Mouse (Mus musculus) forebrain, embryonic 10.5 days (tissue): ENCODE measurements around the gene Toporsl. TPM values are rescaled to one million over a fixed set of nuclear protein-coding genes. Genes with fewer than 3 reads are reported as not detected.

ENCODE experiments used
- DNase-seq: peaks from one replicate; pipeline ENCODE4 v3.0.0-alpha.2; 2017; ENCODE audit warnings: low spot score; ENCODE audit errors: extremely low spot score
- H3K27ac ChIP-seq: fragments of 300-500 bp; sonication (generic); 2 replicates; pipeline ENCODE4 v1.5.1; 2016; ENCODE audit warnings: mild to moderate bottlenecking
- H3K27me3 ChIP-seq: fragments of 300-500 bp; sonication (generic); 2 replicates; pipeline ENCODE4 v1.6.1; 2016; ENCODE audit warnings: mild to moderate bottlenecking; ENCODE audit not compliant: poor library complexity, severe bottlenecking
- H3K36me3 ChIP-seq: fragments of 300-500 bp; sonication (generic); replicated peaks from 2 replicates; pipeline ENCODE4 v1.6.1; 2016; ENCODE audit warnings: mild to moderate bottlenecking, moderate library complexity
- H3K4me1 ChIP-seq: fragments of 300-500 bp; sonication (generic); 2 replicates; pipeline ENCODE4 v1.6.1; 2016
- H3K4me3 ChIP-seq: fragments of 300-500 bp; sonication (generic); 2 replicates; pipeline ENCODE4 v1.5.1; 2016; ENCODE audit warnings: mild to moderate bottlenecking, moderate library complexity
- H3K9me3 ChIP-seq: fragments of 300-500 bp; sonication (generic); 2 replicates; pipeline ENCODE4 v1.6.1; 2016; ENCODE audit warnings: mild to moderate bottlenecking, moderate library complexity
- WGBS: fragments of 180-500 bp; shearing (Covaris S2); methylation state at CpG from one replicate; pipeline ENCODE4 v1.1.7; 2016; 5-methylcytosine and 5-hydroxymethylcytosine counted together
- polyA plus RNA-seq: library from polyadenylated mRNA; unstranded; fragments of >200 nt; fragmentation: Nextera tagmentation; extraction: Ambion mirVana; gene quantifications from 2 replicates; pipeline ENCODE4 v1.2.1, GENCODE M21; 2016

The Toporsl gene
- 0.15 TPM in 1 of 2 replicates, not detected in the other for polyA plus RNA-seq

GRCm38 (mm10) chr4:52595927-52596326, at the start of gene Toporsl:
TSS of gene Toporsl (plus strand) at chr4:52596274.
- Histone ChIP-seq H3K36me3 (no peaks in the 10 kb centered on the region), H3K4me3 (no peak within 1 kb of the TSS), H3K9me3 (no peaks in the 10 kb centered on the region), H3K4me1 (no peaks in the 10 kb centered on the region), H3K27me3 (no peaks in the 10 kb centered on the region), H3K27ac (no peak within 1 kb of the TSS)
- DNase-seq = no peak
- WGBS = 78% methylated on average over 2 of the region's 2 CpGs

GRCm38 (mm10) chr4:52557672-52558071, 38.4 kb upstream of the Toporsl start:
- H3K9me3 ChIP-seq = no peaks in the 10 kb centered on the region
- no peaks in the 10 kb centered on the region for H3K27me3 ChIP-seq
- 47% methylated on average over 1 of the region's 1 CpGs for WGBS
- no peak for DNase-seq
- H3K36me3 ChIP-seq = no peaks in the 10 kb centered on the region
- H3K4me1 ChIP-seq = peaks cover 13% of the 10 kb centered on the region
- no peak overlapping the region for H3K27ac ChIP-seq
- H3K4me3 ChIP-seq = no peak overlapping the region

- no peaks in the 10 kb centered on the region for H3K9me3 ChIP-seq
- WGBS = 25% methylated on average over 1 of the region's 1 CpGs
- no peak for DNase-seq
- no peak overlapping the region for H3K27ac ChIP-seq
- H3K36me3 ChIP-seq = no peaks in the 10 kb centered on the region
- H3K4me1 ChIP-seq = peaks cover 13% of the 10 kb centered on the region
- H3K27me3 ChIP-seq = no peaks in the 10 kb centered on the region
- no peak overlapping the region for H3K4me3 ChIP-seq
Observed at GRCm38 (mm10) chr4:52558080-52558479, 38.0 kb upstream of the Toporsl start.

DNA sequence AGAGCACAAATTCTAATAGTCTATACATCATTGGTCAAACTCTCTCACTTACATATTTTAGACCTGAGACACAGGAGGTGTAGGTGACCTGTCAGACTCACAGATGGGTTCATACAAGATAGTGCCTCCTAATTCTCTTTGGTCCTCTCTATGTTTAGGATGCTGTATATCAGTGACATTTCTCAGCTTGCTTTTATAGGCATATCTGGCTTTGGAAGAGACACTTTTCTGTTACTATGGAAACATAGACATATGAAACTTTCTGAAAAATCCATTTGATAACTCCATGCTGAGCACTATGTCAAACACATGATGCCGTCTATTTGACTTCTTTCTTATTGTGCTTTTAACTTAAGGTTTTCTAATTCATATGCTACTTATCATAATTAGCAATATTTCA, 32.2 kb upstream of the Toporsl start:
- Histone ChIP-seq H3K27me3 (no peaks in the 10 kb centered on the region), H3K36me3 (no peaks in the 10 kb centered on the region), H3K4me3 (no peak overlapping the region), H3K27ac (no peak overlapping the region), H3K9me3 (no peaks in the 10 kb centered on the region), H3K4me1 (no peaks in the 10 kb centered on the region)
- WGBS = 94% methylated on average over 1 of the region's 1 CpGs
- DNase-seq = no peak

DNA sequence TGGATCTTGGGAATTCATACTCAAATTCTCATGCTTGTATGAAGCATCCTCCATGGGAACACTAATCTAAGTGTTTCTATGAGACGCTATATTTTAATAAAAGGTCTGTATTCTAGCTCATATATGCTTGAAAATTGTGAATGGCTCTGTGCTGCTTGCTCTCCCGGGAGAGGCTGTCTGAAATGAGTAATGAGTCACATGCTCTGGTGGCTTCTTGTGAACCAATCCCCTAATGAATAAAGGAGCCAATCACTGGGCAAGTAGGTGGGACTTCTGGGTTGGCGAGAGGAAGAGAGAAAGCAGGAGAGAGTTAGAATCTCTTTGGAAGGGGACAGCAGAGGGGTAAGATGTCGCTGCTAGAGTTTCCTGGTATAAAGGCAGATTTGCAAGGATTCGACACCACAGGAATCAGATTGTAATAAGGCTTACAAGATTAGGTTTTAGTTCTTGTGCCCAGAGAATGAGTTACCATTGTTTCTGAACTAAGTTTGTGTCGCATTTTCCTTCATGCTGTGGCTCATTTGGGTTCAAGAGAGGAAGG, 9.8 kb upstream of the Toporsl start:
- Histone ChIP-seq H3K4me3 (no peak overlapping the region), H3K36me3 (no peaks in the 10 kb centered on the region), H3K27ac (no peak overlapping the region), H3K9me3 (no peaks in the 10 kb centered on the region), H3K27me3 (no peaks in the 10 kb centered on the region), H3K4me1 (no peaks in the 10 kb centered on the region)
- 76% methylated on average over 6 of the region's 6 CpGs for WGBS
- no peak for DNase-seq

DNA sequence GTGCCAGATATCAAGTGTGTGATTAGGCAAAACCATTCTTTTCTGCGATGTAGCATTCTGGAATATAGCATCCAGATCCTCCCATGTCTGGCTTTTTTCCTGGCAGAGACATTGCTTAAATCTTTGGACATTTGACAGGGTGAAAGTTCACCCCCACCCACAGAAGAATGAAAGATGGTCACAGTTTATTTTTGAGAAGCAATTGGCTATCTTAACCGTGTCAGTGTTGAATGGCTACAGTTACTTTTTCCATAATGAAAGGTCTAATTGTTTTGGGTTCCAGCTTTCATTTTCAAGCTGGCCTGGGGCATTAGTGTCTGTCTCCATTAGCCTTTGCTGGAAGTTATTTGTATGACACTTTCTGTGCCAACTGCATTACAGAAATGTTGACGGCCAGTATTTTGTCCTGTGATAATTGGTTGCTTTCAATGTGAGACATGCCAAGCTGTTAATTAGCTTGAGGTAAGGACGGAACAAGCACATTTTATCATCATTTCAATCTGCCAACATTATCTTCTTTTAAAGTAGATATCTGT, 2.2 kb upstream of the Toporsl start:
- Histone ChIP-seq H3K4me3 (no peak overlapping the region), H3K4me1 (no peaks in the 10 kb centered on the region), H3K36me3 (no peaks in the 10 kb centered on the region), H3K27me3 (no peaks in the 10 kb centered on the region), H3K9me3 (no peaks in the 10 kb centered on the region), H3K27ac (no peak overlapping the region)
- no peak for DNase-seq
- WGBS = 82% methylated on average over 4 of the region's 4 CpGs

GRCm38 (mm10) chr4:52594632-52595031, 1.4 kb upstream of the Toporsl start:
- Histone ChIP-seq H3K36me3 (no peaks in the 10 kb centered on the region), H3K4me3 (no peak overlapping the region), H3K27me3 (no peaks in the 10 kb centered on the region), H3K4me1 (no peaks in the 10 kb centered on the region), H3K27ac (no peak overlapping the region), H3K9me3 (no peaks in the 10 kb centered on the region)
- DNase-seq = no peak
- WGBS = 94% methylated on average over 13 of the region's 13 CpGs

- no peak for DNase-seq
- no peaks in the 10 kb centered on the region for H3K4me1 ChIP-seq
- WGBS = 72% methylated on average over 7 of the region's 7 CpGs
Observed at GRCm38 (mm10) chr4:52598180-52598881, 2.3 kb downstream of the Toporsl start.

GRCm38 (mm10) chr4:52606923-52607322, 10.8 kb downstream of the Toporsl start:
- Histone ChIP-seq H3K4me3 (no peak overlapping the region), H3K4me1 (no peaks in the 10 kb centered on the region), H3K27ac (no peak overlapping the region), H3K9me3 (no peaks in the 10 kb centered on the region), H3K36me3 (no peaks in the 10 kb centered on the region), H3K27me3 (no peaks in the 10 kb centered on the region)
- no peak for DNase-seq
- 69% methylated on average over 3 of the region's 3 CpGs for WGBS

More at GRCm38 (mm10) chr4:52598180-52598881, 2.3 kb downstream of the Toporsl start:
- Histone ChIP-seq H3K4me3 (no peak overlapping the region), H3K27ac (no peak overlapping the region), H3K9me3 (no peaks in the 10 kb centered on the region), H3K36me3 (no peaks in the 10 kb centered on the region), H3K27me3 (no peaks in the 10 kb centered on the region)

DNA sequence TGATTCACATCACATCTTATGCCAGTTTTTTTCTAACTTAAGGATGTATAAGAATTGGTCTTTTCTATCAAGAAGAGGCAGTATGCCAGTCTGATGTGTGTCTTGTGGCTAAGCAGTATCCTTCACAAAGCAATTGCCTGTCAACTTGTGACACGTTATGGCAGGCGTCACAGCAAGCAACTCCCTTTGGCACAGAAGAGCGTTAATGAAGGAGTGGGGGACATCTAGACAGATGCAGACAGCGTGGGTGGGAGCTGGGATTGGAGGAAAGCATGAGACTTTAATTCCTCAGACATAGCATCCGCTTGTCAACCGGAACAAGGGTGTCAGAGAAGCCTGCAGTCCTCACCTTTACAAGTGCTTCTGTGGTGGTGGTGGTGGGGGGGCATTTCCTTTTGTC, 38.9 kb downstream of the Toporsl start:
- no peaks in the 10 kb centered on the region for H3K36me3 ChIP-seq
- no peak overlapping the region for H3K27ac ChIP-seq
- H3K4me3 ChIP-seq = no peak overlapping the region
- H3K4me1 ChIP-seq = no peaks in the 10 kb centered on the region
- no peaks in the 10 kb centered on the region for H3K27me3 ChIP-seq
- WGBS = 87% methylated on average over 6 of the region's 6 CpGs
- H3K9me3 ChIP-seq = no peaks in the 10 kb centered on the region
- DNase-seq = no peak

DNA sequence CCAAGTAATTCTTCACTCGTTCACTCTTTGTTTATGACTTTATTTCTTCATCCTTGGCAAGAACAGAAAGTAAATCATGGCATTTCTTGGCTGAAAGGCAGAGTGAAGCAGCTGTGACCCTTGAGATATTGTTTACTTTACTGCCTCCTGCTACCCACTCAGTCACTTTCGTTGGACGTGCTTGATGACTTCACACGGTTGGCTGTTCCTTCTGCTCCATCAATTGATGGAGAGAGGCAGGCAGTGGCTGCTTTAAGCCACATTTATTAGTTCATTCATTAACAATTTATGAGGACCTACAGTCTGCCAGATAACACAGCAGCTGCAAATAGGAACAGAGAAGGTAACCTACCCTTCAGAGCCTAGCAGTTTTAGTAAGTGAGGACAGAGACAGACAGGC, 51.7 kb downstream of the Toporsl start:
- Histone ChIP-seq H3K27me3 (no peaks in the 10 kb centered on the region), H3K27ac (no peak overlapping the region), H3K9me3 (no peaks in the 10 kb centered on the region), H3K4me3 (no peak overlapping the region), H3K4me1 (no peaks in the 10 kb centered on the region), H3K36me3 (no peaks in the 10 kb centered on the region)
- no peak for DNase-seq
- 92% methylated on average over 4 of the region's 4 CpGs for WGBS

GRCm38 (mm10) chr4:52659701-52660100, 63.6 kb downstream of the Toporsl start:
- Histone ChIP-seq H3K9me3 (no peaks in the 10 kb centered on the region), H3K27me3 (no peaks in the 10 kb centered on the region), H3K4me1 (peaks cover 10% of the 10 kb centered on the region), H3K27ac (no peak overlapping the region), H3K36me3 (no peaks in the 10 kb centered on the region), H3K4me3 (no peak overlapping the region)
- no peak for DNase-seq

DNA sequence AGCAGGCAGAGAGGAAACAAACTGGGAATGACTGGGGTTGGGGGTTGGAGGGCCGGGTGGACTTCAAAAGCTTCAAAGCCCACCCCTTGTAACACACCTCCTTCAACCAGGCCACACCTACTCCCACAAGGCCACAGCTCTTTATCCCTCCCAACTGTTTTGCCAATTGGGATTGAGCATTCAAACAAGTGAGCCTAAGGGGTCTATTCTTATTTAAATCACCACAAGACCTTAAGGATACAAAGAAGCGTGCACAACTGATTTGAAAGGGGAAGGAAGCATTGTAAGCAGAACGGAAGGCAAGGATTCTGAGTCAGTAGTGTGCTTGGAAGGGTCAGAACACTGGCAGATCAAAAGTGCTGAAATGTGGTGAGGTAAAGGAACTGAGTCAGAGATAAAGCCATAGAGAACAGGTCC, 64.6 kb downstream of the Toporsl start:
- no peaks in the 10 kb centered on the region for H3K36me3 ChIP-seq
- DNase-seq = peak; percentile 17
- 9% methylated on average over 3 of the region's 3 CpGs for WGBS
- H3K27me3 ChIP-seq = no peaks in the 10 kb centered on the region
- peaks cover 10% of the 10 kb centered on the region for H3K4me1 ChIP-seq
- peak overlapping the region; percentile 7; the same call in 1 of the 2 replicates for H3K4me3 ChIP-seq
- no peaks in the 10 kb centered on the region for H3K9me3 ChIP-seq
- peak overlapping the region; percentile 49 for H3K27ac ChIP-seq
